Mouse (Mus musculus): Measurements from ENCODE around the gene Dyx1c1. TPM values are rescaled to one million over a fixed set of nuclear protein-coding genes. Genes with fewer than 3 reads are reported as not detected.

Gene Dyx1c1
- polyA plus RNA-seq, 1 experiment, result not detected

DNA sequence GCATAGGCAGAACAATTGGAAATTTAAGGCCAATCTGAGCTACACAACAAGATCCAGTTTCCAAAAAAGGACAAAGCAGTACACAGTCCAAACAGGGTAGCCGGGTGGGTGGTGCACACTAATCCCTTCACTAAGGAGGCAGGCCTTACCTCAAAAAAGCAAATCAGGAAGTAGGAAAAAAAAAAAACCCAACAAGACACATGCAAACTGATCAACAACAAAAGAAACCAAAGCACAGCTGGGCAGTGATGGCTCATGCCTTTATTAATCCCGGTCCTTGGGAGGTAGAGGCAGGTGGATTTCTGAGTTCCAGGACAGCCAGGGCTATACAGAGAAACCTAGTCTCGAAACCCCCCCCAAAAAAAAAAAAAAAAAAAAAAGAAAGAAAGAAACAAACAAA, 29.1 kb downstream of the Dyx1c1 start:
- no peaks in the 10 kb centered on the region; the same call in 1 of the 2 replicates for H3K4me1 ChIP-seq (ENCODE audit: control insufficient read depth, insufficient read depth, low read length)
- 42% methylated on average over 3 of the region's 3 CpGs for WGBS
- no peak overlapping the region for H3K27ac ChIP-seq (ENCODE audit: insufficient read depth, low read depth, low read length)
- H3K4me3 ChIP-seq (ENCODE audit: insufficient read depth, low read depth, low read length), result no peak overlapping the region
- TF ChIP-seq CTCF (IDR thresholded peaks at IDR 0.05; ENCODE audit: insufficient read depth, low read depth, low read length), result no peak
- TF ChIP-seq POLR2A (IDR thresholded peaks at IDR 0.05; ENCODE audit: insufficient read depth, low read depth, low read length), result no peak

DNA sequence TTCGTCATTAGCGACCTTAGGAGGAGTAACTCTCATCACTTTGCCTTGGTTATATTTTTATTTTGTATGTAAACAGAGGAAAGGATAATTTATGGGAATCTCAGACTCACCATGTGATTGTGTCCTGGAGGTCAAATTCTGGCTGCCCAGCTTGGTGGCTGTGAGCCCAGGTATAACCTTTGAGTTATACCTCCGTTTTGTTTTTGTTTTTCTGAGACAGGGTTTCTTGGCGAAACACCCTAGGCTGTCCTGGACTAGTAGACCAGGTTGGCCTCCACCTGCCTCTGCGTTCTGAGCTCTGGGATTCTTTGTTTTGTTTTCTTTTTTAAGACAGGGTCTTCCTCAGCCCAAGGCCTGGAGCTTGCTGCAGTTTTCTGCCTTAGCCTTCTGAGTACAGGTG, 30.1 kb downstream of the Dyx1c1 start:
- 82% methylated on average over 5 of the region's 5 CpGs for WGBS
- Histone ChIP-seq H3K27ac (ENCODE audit: insufficient read depth, low read depth, low read length) (no peak overlapping the region), H3K4me1 (ENCODE audit: control insufficient read depth, insufficient read depth, low read length) (no peaks in the 10 kb centered on the region; the same call in 1 of the 2 replicates), H3K4me3 (ENCODE audit: insufficient read depth, low read depth, low read length) (no peak overlapping the region)
- no peak for TF ChIP-seq CTCF (IDR thresholded peaks at IDR 0.05; ENCODE audit: insufficient read depth, low read depth, low read length)
- TF ChIP-seq POLR2A (IDR thresholded peaks at IDR 0.05; ENCODE audit: insufficient read depth, low read depth, low read length), result no peak

DNA sequence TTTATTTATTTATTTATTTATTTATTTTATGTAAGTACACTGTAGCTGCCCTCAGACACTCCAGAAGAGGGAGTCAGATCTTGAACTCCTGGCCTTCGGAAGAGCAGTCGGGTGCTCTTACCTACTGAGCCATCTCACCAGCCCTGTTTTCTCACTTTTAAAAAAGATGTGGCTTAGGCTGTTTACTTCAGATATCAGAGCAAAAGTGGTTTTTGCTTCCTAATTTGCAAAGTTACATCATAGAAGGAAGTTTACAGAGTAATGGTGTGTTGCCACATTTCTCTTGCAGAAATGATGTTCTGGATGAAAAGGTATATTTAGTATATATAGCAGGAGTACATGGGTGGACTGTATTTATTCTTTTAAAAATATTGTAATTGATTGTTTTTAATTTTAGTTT, 32.8 kb downstream of the Dyx1c1 start:
- WGBS, result 89% methylated on average over 2 of the region's 2 CpGs
- no peaks in the 10 kb centered on the region; the same call in 1 of the 2 replicates for H3K4me1 ChIP-seq (ENCODE audit: control insufficient read depth, insufficient read depth, low read length)
- H3K27ac ChIP-seq (ENCODE audit: insufficient read depth, low read depth, low read length), result no peak overlapping the region
- no peak for TF ChIP-seq CTCF (IDR thresholded peaks at IDR 0.05; ENCODE audit: insufficient read depth, low read depth, low read length)
- no peak for TF ChIP-seq POLR2A (IDR thresholded peaks at IDR 0.05; ENCODE audit: insufficient read depth, low read depth, low read length)
- H3K4me3 ChIP-seq (ENCODE audit: insufficient read depth, low read depth, low read length), result no peak overlapping the region

- H3K4me3 ChIP-seq (ENCODE audit: insufficient read depth, low read depth, low read length), result no peak overlapping the region
Measured at GRCm38 (mm10) chr9:72992576-72992975, 34.0 kb downstream of the Dyx1c1 start.

GRCm38 (mm10) chr9:72996167-72996566, 37.6 kb downstream of the Dyx1c1 start:
- no peak for TF ChIP-seq CTCF (IDR thresholded peaks at IDR 0.05; ENCODE audit: insufficient read depth, low read depth, low read length)

More at GRCm38 (mm10) chr9:72992576-72992975, 34.0 kb downstream of the Dyx1c1 start:
- no peak for TF ChIP-seq CTCF (IDR thresholded peaks at IDR 0.05; ENCODE audit: insufficient read depth, low read depth, low read length)
- no peak for TF ChIP-seq POLR2A (IDR thresholded peaks at IDR 0.05; ENCODE audit: insufficient read depth, low read depth, low read length)
- no peaks in the 10 kb centered on the region for H3K4me1 ChIP-seq (ENCODE audit: control insufficient read depth, insufficient read depth, low read length)
- H3K27ac ChIP-seq (ENCODE audit: insufficient read depth, low read depth, low read length), result no peak overlapping the region
- 87% methylated on average over 5 of the region's 5 CpGs for WGBS

GRCm38 (mm10) chr9:72996806-72997205, 38.2 kb downstream of the Dyx1c1 start:
- Histone ChIP-seq H3K4me1 (ENCODE audit: control insufficient read depth, insufficient read depth, low read length) (no peaks in the 10 kb centered on the region), H3K4me3 (ENCODE audit: insufficient read depth, low read depth, low read length) (no peak overlapping the region), H3K27ac (ENCODE audit: insufficient read depth, low read depth, low read length) (no peak overlapping the region)
- WGBS, result 62% methylated on average over 7 of the region's 7 CpGs
- TF ChIP-seq POLR2A (IDR thresholded peaks at IDR 0.05; ENCODE audit: insufficient read depth, low read depth, low read length), result no peak
- no peak for TF ChIP-seq CTCF (IDR thresholded peaks at IDR 0.05; ENCODE audit: insufficient read depth, low read depth, low read length)

More at GRCm38 (mm10) chr9:72996167-72996566, 37.6 kb downstream of the Dyx1c1 start:
- Histone ChIP-seq H3K4me1 (ENCODE audit: control insufficient read depth, insufficient read depth, low read length) (no peaks in the 10 kb centered on the region), H3K4me3 (ENCODE audit: insufficient read depth, low read depth, low read length) (no peak overlapping the region), H3K27ac (ENCODE audit: insufficient read depth, low read depth, low read length) (no peak overlapping the region)

DNA sequence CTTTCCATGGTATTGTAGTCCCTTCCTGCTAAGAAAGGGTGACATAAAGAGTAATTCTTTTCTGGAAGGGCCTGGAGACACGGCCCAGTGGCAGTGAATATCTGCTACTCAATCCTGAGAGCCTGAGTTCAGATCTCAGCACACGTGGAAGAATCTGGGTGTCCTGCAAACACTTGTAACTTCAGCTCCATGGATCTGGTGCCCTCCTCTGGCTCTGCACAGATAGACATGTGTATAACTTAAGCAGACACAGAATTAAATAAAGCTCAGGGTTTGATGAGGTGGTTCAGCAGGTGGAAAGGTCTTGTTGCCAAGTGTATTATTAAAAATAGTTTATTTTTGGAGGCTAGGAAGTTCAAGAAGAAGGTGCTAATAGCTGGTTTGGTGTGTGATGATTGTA, 41.9 kb downstream of the Dyx1c1 start:
- Histone ChIP-seq H3K4me3 (ENCODE audit: insufficient read depth, low read depth, low read length) (no peak overlapping the region), H3K27ac (ENCODE audit: insufficient read depth, low read depth, low read length) (no peak overlapping the region), H3K4me1 (ENCODE audit: control insufficient read depth, insufficient read depth, low read length) (no peaks in the 10 kb centered on the region)
- 67% methylated on average over 2 of the region's 2 CpGs for WGBS
- TF ChIP-seq CTCF (IDR thresholded peaks at IDR 0.05; ENCODE audit: insufficient read depth, low read depth, low read length), result no peak
- no peak for TF ChIP-seq POLR2A (IDR thresholded peaks at IDR 0.05; ENCODE audit: insufficient read depth, low read depth, low read length)

DNA sequence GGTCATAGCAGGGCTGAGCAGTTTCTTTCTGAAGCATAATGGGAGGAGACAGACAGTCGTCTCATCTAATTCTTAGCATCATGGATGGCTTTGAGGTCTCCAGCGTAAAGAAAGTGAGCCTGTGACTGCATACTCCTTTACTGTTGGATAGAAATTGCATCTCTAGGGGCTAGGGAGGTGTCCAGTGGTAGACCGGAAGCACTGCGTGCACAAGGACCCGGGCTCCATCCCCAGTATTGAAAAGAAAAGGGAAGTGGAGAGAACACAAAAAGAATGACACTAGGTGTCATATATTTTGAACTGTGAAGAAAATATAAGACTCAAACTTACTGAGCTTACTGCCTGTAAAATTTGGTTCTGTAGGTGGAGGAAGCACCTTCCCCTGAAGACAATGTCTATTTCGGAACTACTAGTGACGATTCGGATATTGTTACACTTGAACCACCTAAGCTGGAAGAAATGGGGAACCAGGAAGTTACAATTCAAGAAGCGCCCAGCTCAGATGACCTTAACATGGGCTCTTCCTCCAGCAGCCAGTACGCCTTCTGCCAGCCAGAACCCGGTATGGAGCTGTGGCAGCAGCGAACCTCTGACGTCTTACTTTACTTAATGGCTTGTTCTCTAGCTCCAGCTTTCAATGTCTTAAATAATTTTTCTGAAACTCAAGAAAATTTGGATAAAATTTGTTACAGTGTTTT, 42.9 kb downstream of the Dyx1c1 start:
- H3K4me3 ChIP-seq (ENCODE audit: insufficient read depth, low read depth, low read length), result no peak overlapping the region
- no peaks in the 10 kb centered on the region for H3K4me1 ChIP-seq (ENCODE audit: control insufficient read depth, insufficient read depth, low read length)
- no peak overlapping the region for H3K27ac ChIP-seq (ENCODE audit: insufficient read depth, low read depth, low read length)
- 91% methylated on average over 13 of the region's 13 CpGs for WGBS
- TF ChIP-seq POLR2A (IDR thresholded peaks at IDR 0.05; ENCODE audit: insufficient read depth, low read depth, low read length), result no peak
- no peak for TF ChIP-seq CTCF (IDR thresholded peaks at IDR 0.05; ENCODE audit: insufficient read depth, low read depth, low read length)

GRCm38 (mm10) chr9:73002177-73002576, 43.6 kb downstream of the Dyx1c1 start:
- no peaks in the 10 kb centered on the region for H3K4me1 ChIP-seq (ENCODE audit: control insufficient read depth, insufficient read depth, low read length)
- 37% methylated on average over 3 of the region's 3 CpGs for WGBS
- no peak overlapping the region for H3K27ac ChIP-seq (ENCODE audit: insufficient read depth, low read depth, low read length)
- TF ChIP-seq CTCF (IDR thresholded peaks at IDR 0.05; ENCODE audit: insufficient read depth, low read depth, low read length) (no peak), POLR2A (IDR thresholded peaks at IDR 0.05; ENCODE audit: insufficient read depth, low read depth, low read length) (no peak)
- H3K4me3 ChIP-seq (ENCODE audit: insufficient read depth, low read depth, low read length), result no peak overlapping the region
